Mouse (Mus musculus): ENCODE data around the gene Scn4b.

Gene Scn4b

GRCm38 (mm10) chr9:45138191-45139032 lies at the start of gene Scn4b:
TSS of gene Scn4b (plus strand) at chr9:45138395.
- no peak for DNase-seq (ENCODE audit: low read depth, low spot score)

- DNase-seq (ENCODE audit: low read depth, low spot score) = no peak
These were observed 47.4 kb upstream of the Scn4b start for GRCm38 (mm10) chr9:45090811-45091210.

DNA sequence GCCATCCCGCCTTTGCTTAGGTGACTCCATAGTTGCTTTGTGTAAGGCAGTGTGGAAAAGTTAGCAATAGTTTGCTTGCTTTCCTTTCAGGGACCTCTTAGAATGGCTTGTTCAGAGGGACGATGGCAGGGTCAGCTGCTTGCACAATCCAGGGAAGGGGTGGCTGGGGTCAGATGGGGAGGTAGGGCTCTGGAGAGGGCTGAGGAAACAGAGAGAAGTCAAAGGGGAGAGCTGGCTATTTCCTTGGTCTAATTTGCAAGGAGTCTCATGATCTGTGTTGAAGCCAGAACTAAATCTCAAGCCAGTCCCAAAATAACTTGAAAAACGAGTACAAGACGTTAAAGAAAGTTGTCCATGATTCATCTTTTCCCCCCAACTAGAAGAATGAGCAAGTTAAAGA lies 45.6 kb upstream of the Scn4b start:
- no peak for DNase-seq (ENCODE audit: low read depth, low spot score)

DNA sequence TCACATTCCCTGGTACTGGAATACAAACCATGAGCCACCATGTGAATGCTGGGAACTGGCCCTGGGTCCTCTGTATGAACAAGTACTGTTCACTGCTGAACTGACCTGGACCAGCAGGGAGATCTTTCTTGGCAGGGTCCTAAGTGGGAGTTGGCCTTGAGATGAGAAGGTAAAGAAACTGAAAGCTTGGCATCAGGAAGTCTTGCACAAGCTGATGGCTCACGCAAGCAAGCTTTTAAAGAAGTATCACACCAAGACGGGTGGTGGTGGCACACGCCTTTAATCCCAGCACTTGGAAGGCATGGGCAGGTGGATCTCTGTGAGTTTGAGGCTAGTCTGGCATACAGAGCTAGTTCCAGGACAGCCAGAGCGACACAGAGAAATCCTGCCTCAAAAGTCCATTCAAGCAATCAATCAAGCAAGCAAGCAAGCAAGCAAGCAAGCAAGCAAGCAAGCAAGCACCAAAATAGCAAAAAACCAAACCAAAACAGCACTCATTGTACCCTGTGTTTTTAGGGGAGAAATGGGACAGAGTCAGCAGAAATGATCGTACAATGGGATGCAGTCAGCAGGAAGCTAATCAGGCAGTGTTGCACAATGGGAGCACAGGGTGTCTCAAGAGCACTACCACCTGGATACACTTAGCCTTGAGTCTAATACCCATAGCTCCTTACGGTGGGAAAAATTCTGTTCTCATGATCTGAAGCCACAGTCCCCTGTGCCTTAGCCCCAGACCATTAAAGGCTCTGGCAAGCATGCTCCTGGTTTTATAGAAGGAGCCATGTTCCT lies 42.9 kb upstream of the Scn4b start:
- DNase-seq (ENCODE audit: low read depth, low spot score) = no peak

GRCm38 (mm10) chr9:45097877-45098276 lies 40.3 kb upstream of the Scn4b start:
- no peak for DNase-seq (ENCODE audit: low read depth, low spot score)

DNA sequence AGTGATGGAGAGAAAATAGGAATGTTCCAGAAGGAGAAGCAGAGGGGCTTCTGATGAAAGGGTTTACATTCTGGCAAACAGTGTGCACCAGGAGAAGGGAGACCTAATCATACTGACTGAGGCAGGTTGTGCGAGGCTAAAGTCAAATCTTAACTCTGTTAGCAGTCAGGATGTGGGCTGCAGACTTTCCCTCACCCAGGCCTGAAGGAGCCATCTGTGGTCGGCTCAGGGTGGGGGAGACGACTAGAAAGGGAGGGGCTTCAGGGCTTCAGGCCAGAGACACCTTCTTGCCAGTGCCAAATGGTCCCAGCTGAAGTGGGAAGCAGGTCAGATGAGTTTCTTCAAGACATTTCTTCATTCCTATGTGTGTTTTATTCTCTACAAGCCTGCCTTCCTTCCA lies 39.8 kb upstream of the Scn4b start:
- no peak for DNase-seq (ENCODE audit: low read depth, low spot score)

DNA sequence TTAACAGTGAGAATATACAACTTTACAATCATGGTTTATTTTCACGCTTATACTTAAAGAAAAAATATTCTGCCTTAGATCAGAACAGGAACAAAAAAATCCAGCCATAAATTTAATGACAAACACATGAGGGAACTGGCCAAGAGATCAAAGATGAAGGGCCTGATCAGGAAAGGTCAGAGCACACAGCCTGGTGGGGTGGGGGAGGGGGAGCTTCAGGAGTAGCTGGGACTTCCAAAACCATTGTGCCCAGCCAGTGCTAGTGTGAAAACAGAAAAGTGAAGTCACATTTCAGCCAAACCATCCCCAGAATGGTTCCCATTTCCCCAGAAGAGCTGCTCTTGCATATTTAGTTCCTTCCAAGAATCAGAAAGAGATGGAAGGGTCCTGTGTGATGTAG lies 35.7 kb upstream of the Scn4b start:
- no peak for DNase-seq (ENCODE audit: low read depth, low spot score)

DNA sequence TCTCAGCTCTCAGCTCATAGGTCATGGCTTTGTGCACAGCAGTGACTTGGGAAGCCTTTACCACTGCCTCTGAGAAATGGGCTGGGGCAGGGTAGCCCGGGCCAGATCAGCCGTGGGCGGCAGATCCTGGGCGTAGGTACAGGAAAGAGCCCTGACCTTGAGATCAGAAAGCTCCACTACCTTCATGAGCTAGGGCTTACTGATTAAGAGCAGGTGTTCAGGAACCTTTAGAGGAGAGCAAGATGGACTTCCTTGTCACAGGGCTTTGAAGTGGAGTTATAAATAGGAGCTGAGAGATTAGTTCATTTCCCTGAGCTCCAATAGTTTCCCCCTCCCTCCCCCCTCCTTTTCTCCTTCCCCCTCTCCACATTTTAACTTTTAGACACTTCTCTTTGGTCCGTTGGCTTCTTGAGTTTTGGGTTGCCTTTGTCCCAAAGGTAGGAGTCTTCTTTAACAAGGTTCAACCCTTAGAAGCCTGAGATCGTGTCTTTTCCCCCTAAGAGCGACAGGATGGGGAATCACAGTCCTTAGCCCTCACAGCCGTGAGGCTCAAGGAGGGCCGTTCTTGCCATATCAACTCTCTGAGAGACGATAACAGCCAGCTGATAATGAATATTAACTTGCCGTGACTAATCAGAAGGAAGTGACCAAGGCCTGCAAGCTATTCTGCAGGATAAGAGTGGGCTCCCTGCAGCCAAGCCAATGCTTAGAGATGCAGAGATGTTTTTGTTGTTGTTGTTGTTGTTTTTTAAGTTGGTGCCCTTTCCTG lies 34.8 kb upstream of the Scn4b start:
- no peak for DNase-seq (ENCODE audit: low read depth, low spot score)

DNA sequence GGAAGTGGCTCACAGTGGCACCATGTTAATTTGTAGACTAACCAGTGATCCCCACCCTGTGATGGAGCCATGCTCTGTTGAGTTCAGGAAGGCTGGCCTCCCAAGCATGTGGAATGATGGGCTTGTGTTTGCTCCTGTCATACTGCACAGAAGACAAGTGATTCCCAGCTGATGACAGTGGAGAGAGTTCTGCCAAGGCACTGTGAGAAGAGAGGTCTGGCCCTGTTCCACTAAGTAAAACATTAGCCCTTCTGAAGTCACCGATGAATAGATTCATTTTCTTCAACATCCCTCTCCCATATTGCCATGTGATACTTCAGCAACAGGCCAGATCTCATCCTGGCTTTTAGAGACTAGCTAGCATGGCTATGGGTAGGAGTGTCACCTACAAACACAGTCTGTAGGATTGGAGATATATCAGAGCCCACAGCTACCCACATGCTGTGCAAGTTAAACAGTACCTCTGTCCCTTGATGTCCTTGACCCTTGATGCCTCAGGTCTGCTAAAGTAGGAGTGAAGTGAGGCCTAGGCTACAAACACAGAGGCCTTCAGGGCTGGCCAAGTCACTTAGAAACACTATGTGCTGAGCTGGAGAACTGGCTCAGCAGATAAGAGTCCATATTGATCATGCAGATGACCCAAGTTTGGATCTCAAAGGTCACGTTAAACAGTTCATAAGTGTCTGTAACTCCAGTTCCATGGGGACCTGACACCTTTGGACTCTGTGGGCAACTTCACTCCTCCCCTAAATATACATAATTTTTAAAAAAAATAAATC lies 32.4 kb upstream of the Scn4b start:
- DNase-seq (ENCODE audit: low read depth, low spot score) = no peak

- DNase-seq (ENCODE audit: low read depth, low spot score) = peak; percentile 24
These were observed 22.5 kb upstream of the Scn4b start for GRCm38 (mm10) chr9:45115706-45116105.

GRCm38 (mm10) chr9:45116819-45117218 lies 21.4 kb upstream of the Scn4b start:
- DNase-seq (ENCODE audit: low read depth, low spot score) = no peak

DNA sequence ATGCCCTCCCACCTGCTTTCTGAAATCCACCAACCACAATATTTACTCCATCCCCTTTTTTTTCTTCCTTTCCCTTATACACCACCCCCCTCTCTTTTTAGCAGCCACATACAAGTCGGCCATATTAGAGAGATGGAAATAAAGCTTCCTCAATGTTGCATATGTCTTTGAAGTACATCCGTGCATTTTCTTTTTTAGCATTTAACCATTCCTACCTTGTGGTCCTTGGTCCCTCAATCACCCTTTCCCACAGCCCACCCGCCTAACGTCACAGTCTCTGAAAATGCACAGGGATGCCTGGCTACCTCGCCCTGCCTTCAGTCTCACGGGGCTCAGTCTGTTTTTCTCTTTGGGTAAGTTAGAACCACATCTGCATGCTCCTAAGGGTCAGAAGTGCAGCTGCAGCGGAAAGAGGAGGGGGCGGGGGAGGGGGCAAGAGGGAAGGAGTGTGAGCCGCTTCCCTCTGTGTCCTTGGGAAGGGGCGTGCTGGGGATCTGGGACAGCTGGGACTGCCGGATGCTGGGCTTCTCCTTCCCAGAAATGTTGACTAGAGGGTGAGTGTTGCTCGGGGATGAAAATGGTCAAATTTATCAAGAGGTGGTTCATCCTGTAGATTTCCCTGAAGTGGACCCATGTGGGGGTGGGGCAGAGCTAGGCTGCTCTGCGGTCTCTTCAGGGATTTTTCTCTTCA lies 20.3 kb upstream of the Scn4b start, which contains the start of gene Scn2b:
Gene Scn2b (plus strand): TSS at position 42 of the 691 bp plus-strand sequence.
- DNase-seq (ENCODE audit: low read depth, low spot score) = no peak

DNA sequence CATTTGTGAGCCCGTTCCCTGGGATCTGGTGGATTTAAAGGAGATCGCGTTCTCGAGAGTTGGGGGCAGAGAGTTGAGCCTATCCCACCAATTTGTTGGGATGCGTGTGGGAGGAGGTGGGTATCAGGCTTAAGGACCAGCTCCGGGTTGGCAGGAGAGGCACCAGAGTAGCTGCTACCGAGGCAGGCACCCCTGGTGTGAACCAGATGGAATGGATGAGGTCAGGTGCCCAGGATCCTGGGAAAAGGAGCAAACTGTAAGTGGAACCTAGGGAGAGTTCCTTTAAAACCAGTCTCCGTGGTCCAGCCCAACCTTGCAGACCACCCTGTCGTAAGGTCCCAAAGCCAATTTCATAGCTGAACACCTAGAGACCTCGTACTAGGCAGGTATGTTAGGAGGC lies 19.6 kb upstream of the Scn4b start:
- DNase-seq (ENCODE audit: low read depth, low spot score) = no peak

GRCm38 (mm10) chr9:45119316-45119953 lies 18.8 kb upstream of the Scn4b start:
- no peak for DNase-seq (ENCODE audit: low read depth, low spot score)

- DNase-seq (ENCODE audit: low read depth, low spot score) = no peak
These were observed 18.2 kb upstream of the Scn4b start for GRCm38 (mm10) chr9:45119954-45120530.

DNA sequence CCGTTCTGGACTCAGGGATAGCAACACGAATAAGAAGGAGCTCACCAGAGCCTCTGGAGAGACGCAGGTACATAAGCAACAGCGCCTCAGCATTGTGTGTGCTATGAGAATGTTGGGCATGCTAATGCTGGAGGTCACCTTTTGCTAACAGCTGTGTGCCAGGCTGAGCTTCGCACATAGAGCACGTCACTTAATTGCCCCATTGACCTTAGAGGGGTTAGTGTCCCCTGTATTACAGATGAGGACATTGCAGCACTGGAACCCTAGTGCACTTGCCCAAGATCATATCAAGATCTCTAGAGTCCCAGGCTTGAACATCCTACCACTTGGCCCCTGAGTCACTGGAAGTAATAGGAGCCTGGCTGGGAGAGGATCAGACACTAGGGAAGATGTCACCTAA lies 17.6 kb upstream of the Scn4b start:
- DNase-seq (ENCODE audit: low read depth, low spot score) = no peak

- DNase-seq (ENCODE audit: low read depth, low spot score) = no peak
These were observed 17.2 kb upstream of the Scn4b start for GRCm38 (mm10) chr9:45121001-45121400.

DNA sequence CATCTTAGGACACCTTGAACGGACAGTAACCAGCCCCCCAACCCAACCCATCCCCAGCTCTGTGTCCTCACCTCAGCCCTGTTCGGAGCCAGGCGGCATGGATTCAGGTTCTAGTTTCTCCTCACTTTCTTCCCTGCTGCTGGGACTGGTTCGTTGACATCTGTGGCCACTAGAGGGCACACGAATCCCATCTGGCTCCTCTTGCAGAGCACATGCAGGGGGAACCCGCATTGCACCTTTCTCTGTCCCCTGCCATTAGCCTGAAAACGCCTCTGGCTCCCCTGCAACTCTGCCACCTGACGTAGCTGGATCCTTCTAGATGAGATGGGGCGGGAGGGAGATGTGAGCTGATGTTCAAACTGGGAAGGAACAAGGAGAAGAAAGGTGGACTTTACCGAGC lies 16.4 kb upstream of the Scn4b start:
- peak; percentile 56 for DNase-seq (ENCODE audit: low read depth, low spot score)

DNA sequence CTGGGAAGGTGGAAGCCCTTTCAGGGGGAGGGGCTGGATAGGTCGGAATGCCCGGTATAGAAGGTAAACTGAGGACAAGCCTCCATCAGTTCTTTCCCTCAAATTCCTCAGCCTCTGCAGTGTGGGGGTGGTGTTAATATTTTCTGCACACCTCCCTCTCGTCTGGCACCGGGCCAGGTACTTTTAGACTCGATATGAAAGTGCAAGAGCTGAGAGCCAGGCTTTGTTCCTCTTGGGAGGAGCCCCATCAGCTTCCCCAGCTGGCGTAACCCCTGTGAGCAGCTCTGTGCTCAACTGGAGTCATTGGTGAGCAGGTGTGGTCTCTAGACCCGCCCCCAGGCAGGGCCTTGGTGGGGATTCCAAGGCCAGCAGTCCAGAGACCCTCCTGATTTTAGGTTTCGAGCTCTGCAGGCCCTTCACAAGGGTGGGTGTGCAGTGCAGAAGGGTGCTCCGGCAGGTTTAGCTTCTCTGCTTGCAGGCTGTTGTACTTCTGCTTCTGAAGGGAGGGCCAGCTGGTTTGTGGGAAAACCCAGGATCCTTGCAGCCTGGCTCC lies 15.9 kb upstream of the Scn4b start:
- DNase-seq (ENCODE audit: low read depth, low spot score) = no peak

- DNase-seq (ENCODE audit: low read depth, low spot score) = no peak
These were observed 13.0 kb upstream of the Scn4b start for GRCm38 (mm10) chr9:45125211-45125610.

Data from retina, postnatal 7 days (tissue).